Mouse (Mus musculus) midbrain, postnatal 0 days (tissue): ENCODE data around the gene Syt15. TPM values are rescaled to one million over a fixed set of nuclear protein-coding genes. Genes with fewer than 3 reads are reported as not detected.
"Not testable (repeated sequence)": the region's sequence is repeated elsewhere in the genome, so short reads cannot be mapped to it uniquely, and the experiment has no call there.

Experiments
- ATAC-seq: fragments of 200-750 bp; cut with Nextera tagmentation; 2 replicates; pipeline ENCODE4 v1.8.0; 2017; ENCODE audit warnings: moderate number of reproducible peaks, mild to moderate bottlenecking, moderate TSS enrichment, moderate library complexity; ENCODE audit not compliant: low FRiP score
- DNase-seq: peaks from one replicate; pipeline ENCODE4 v3.0.0-alpha.2; 2015; ENCODE audit warnings: low spot score
- H3K27ac ChIP-seq: fragments of 300-500 bp; sonication (generic); 2 replicates; pipeline ENCODE4 v1.5.1; 2014; ENCODE audit warnings: low read depth, mild to moderate bottlenecking, low read length, mixed read lengths
- H3K27me3 ChIP-seq: fragments of 300-500 bp; sonication (generic); 2 replicates; pipeline ENCODE4 v1.6.1; 2014; ENCODE audit warnings: low read length, control low read depth, mixed read lengths; ENCODE audit not compliant: insufficient read depth
- H3K36me3 ChIP-seq: fragments of 300-500 bp; sonication (generic); 2 replicates; pipeline ENCODE4 v1.6.1; 2014; ENCODE audit warnings: low read length, control low read depth, mixed read lengths; ENCODE audit not compliant: insufficient read depth
- H3K4me1 ChIP-seq: fragments of 300-500 bp; sonication (generic); 2 replicates; pipeline ENCODE4 v1.6.1; 2014; ENCODE audit warnings: mild to moderate bottlenecking, control low read depth, antibody characterized with exemption, low read length, mixed read lengths; ENCODE audit not compliant: insufficient read depth
- H3K4me2 ChIP-seq: fragments of 300-500 bp; sonication (generic); 2 replicates; pipeline ENCODE4 v1.6.1; 2014; ENCODE audit warnings: low read depth, mild to moderate bottlenecking, low read length, mixed read lengths; ENCODE audit not compliant: poor library complexity, severe bottlenecking
- H3K4me3 ChIP-seq: fragments of 300-500 bp; sonication (generic); 2 replicates; pipeline ENCODE4 v1.5.1; 2014; ENCODE audit warnings: low read depth, mild to moderate bottlenecking, low read length, moderate library complexity
- H3K9ac ChIP-seq: fragments of 300-500 bp; sonication (generic); replicated peaks from 2 replicates; pipeline ENCODE4 v1.6.1; 2014; ENCODE audit warnings: mild to moderate bottlenecking, low read length, moderate library complexity, mixed read lengths; ENCODE audit not compliant: poor library complexity, severe bottlenecking
- H3K9me3 ChIP-seq: fragments of 300-500 bp; sonication (generic); 2 replicates; pipeline ENCODE4 v1.6.1; 2016; ENCODE audit warnings: low read length, control low read depth
- CTCF ChIP-seq: IDR thresholded peaks from 2 replicates; pipeline ENCODE4 v1.5.1; 2016; ENCODE audit warnings: antibody characterized with exemption, mild to moderate bottlenecking
- WGBS: fragments of 180-500 bp; shearing (Covaris S2); extraction: QIAGEN DNeasy Blood & Tissue Kit; methylation state at CpG from one replicate; pipeline ENCODE4 v1.1.7; 2014; 5-methylcytosine and 5-hydroxymethylcytosine counted together
- polyA plus RNA-seq: library from polyadenylated mRNA; unstranded; fragments of >200 nt; fragmentation: Nextera tagmentation; extraction: Ambion mirVana; gene quantifications from 2 replicates; pipeline ENCODE4 v1.2.1, GENCODE M21; 2015
- total RNA-seq: library from RNA; depleted of rRNA; stranded (reverse); fragments of >200 nt; gene quantifications from 2 replicates; pipeline ENCODE4 v1.2.3, GENCODE M21; 2014

The Syt15 gene
- total and polyA plus RNA-seq, 2 experiments from 2014 or later = 0.80 to 2.1 TPM

DNA sequence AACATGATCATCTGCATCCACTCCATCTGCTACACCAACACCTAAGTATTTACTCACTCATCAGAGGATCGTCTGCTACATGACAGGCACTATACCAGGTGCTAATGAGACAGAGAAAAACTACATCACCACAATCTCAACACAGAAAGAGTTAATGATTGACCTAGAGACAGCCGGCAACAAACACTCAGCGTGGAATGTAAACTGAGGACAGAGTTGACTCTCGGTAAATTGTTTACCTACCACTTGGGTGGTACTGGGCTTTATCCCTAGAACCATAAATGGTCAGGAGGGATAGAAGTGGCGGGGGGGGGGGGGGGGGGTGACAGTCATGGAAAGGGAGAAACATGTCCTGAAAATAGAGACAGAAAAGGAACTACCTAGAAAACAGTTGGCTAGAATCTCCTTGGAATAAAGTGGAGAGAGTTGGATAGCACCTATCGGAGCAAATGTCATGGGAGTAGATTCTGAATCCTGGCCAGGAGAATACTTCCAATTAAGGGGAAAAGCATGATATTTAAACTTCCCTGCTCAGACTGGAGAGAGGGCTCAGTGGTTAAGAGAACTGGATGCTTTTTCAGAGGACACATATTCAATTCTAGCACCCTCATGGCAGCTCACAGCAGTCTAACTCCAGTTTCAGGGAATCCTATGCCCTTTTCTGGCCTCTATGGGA lies 33.2 kb downstream of the Syt15 start:
- no peak for TF ChIP-seq CTCF
- Histone ChIP-seq H3K9ac (no peak overlapping the region), H3K4me1 (no peaks in the 10 kb centered on the region), H3K36me3 (no peaks in the 10 kb centered on the region), H3K27me3 (no peaks in the 10 kb centered on the region), H3K4me3 (no peak overlapping the region), H3K4me2 (no peak overlapping the region), H3K27ac (no peak overlapping the region), H3K9me3 (no peaks in the 10 kb centered on the region)
- WGBS = 85% methylated on average over 5 of the region's 6 CpGs
- ATAC-seq = no peak
- DNase-seq = no peak

- Histone ChIP-seq H3K36me3 (no peaks in the 10 kb centered on the region), H3K9ac (no peak overlapping the region), H3K4me1 (no peaks in the 10 kb centered on the region), H3K27ac (no peak overlapping the region), H3K4me3 (no peak overlapping the region), H3K4me2 (no peak overlapping the region), H3K9me3 (no peaks in the 10 kb centered on the region), H3K27me3 (no peaks in the 10 kb centered on the region)
- no peak for DNase-seq
- TF ChIP-seq CTCF = no peak
- no peak for ATAC-seq
- WGBS = 90% methylated on average over 4 of the region's 4 CpGs
Observed at GRCm38 (mm10) chr14:34253261-34253660, 33.9 kb downstream of the Syt15 start.

DNA sequence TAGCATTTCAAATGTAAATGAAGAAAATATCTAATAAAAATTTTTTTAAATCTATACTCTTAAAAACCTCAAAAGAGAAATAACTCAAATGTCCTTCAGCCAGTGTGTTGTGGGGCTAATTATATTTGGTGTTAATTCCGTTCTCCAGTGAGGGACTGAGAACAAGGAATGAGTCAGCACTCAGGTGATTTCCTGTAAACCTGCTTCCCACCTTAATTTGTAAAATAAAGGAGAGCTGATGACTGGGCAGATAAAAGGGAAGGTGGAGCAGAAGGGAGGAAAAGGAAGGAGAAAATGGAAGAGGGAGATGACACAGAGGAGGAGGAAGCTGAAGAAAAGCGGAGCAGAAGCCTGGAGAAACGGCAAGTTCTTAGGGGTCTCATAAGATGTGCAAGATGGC lies 39.1 kb downstream of the Syt15 start:
- H3K36me3 ChIP-seq, H3K9me3 ChIP-seq, H3K4me3 ChIP-seq, ATAC-seq, H3K4me1 ChIP-seq, DNase-seq, H3K27me3 ChIP-seq, H3K27ac ChIP-seq, H3K4me2 ChIP-seq, H3K9ac ChIP-seq: not testable (repeated sequence)
- 66% methylated on average over 3 of the region's 3 CpGs for WGBS

GRCm38 (mm10) chr14:34268046-34268445 lies 48.7 kb downstream of the Syt15 start:
- Histone ChIP-seq H3K27me3 (no peaks in the 10 kb centered on the region), H3K27ac (no peak overlapping the region), H3K9me3 (no peaks in the 10 kb centered on the region), H3K9ac (no peak overlapping the region), H3K4me2 (no peak overlapping the region), H3K4me3 (no peak overlapping the region), H3K36me3 (no peaks in the 10 kb centered on the region), H3K4me1 (no peaks in the 10 kb centered on the region)
- DNase-seq (no peak), ATAC-seq (no peak)
- WGBS = 83% methylated on average over 9 of the region's 9 CpGs
- no peak for TF ChIP-seq CTCF

DNA sequence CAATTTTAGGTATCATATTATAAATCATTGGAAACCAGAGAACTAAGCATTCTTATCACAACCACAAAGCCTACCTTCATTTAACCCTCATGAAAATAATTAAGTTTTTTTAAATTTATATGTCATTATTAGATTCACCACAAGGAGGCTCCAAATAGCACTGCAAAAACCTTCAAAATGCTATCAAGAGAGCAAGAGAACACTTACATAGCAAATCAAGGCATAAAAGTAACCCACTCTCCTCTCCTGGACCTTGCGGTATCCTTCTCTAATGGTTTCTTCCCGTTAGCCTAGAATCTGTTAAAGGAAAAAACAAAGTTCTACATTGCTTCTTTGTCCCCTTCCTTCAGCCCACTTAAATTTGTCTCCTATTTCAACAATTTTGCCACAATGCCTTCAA lies 53.9 kb downstream of the Syt15 start:
- Histone ChIP-seq H3K4me1 (no peaks in the 10 kb centered on the region), H3K4me3 (no peak overlapping the region), H3K36me3 (no peaks in the 10 kb centered on the region), H3K9me3 (no peaks in the 10 kb centered on the region), H3K27me3 (no peaks in the 10 kb centered on the region), H3K4me2 (no peak overlapping the region), H3K27ac (no peak overlapping the region), H3K9ac (no peak overlapping the region)
- TF ChIP-seq CTCF = peak; percentile 81
- no peak for ATAC-seq
- DNase-seq = peak; percentile 40
- 45% methylated on average over 2 of the region's 2 CpGs for whole genome bisulfite sequencing

DNA sequence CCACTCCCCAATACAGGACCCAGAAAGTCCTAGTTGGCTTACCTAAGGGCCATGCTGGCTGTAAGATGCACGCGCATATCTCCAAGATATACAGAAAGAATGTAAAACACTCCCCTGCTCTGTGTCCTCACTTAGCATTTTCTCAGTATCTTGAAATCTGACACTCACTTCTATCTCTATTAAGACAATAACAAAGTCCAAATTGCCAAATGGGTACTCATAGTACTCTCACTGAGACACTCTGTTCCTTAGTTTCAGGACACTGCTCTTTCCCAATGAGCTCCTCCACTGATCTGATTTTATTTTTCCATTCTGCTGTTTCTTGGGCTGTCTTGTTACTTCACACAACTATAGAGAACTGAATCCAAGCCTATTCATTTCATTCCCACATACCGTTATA lies 54.7 kb downstream of the Syt15 start:
- 95% methylated on average over 3 of the region's 3 CpGs for whole genome bisulfite sequencing
- Histone ChIP-seq H3K36me3 (no peaks in the 10 kb centered on the region), H3K4me3 (no peak overlapping the region), H3K27ac (no peak overlapping the region), H3K4me1 (no peaks in the 10 kb centered on the region), H3K9me3 (no peaks in the 10 kb centered on the region), H3K27me3 (no peaks in the 10 kb centered on the region), H3K9ac (no peak overlapping the region), H3K4me2 (no peak overlapping the region)
- no peak for ATAC-seq
- TF ChIP-seq CTCF = no peak
- DNase-seq = no peak
